Mouse (Mus musculus) lung, postnatal 10 days (tissue): ENCODE measurements at regions not wholly inside any gene's neighbourhood (a gene's known extent, or its start where the extent isn't known, plus 50 kb on each side); places are given as distances from the start of the nearest gene placed in this dataset.

Experiments used
- DNase-seq: peaks from one replicate; pipeline ENCODE4 v3.0.0; 2021

- no peak for DNase-seq
Measured at GRCm38 (mm10) chr9:90683319-90683718, 412.7 kb upstream of the Tbc1d2b start.

GRCm38 (mm10) chr9:90690066-90690465 is 419.5 kb upstream of the Tbc1d2b start:
- DNase-seq: no peak

- no peak for DNase-seq
Measured at GRCm38 (mm10) chr9:90691137-90691536, 420.5 kb upstream of the Tbc1d2b start.

GRCm38 (mm10) chr9:90691676-90692661 is 421.4 kb upstream of the Tbc1d2b start:
- DNase-seq: no peak

GRCm38 (mm10) chr9:90693031-90693671 is 422.5 kb upstream of the Tbc1d2b start:
- no peak for DNase-seq

- DNase-seq: no peak
Measured at GRCm38 (mm10) chr9:90694051-90694645, 423.5 kb upstream of the Tbc1d2b start.

- DNase-seq: no peak
Measured at GRCm38 (mm10) chr9:90695693-90696092, 425.1 kb upstream of the Tbc1d2b start.

GRCm38 (mm10) chr9:90697279-90698000 is 426.8 kb upstream of the Tbc1d2b start:
- DNase-seq: no peak

GRCm38 (mm10) chr9:90698439-90698838 is 427.8 kb upstream of the Tbc1d2b start:
- no peak for DNase-seq

GRCm38 (mm10) chr9:90699064-90699463 is 428.5 kb upstream of the Tbc1d2b start:
- DNase-seq: no peak

GRCm38 (mm10) chr9:90700236-90701179 is 429.9 kb upstream of the Tbc1d2b start:
- DNase-seq: no peak

GRCm38 (mm10) chr9:90701180-90701765 is 430.7 kb upstream of the Tbc1d2b start:
- no peak for DNase-seq

GRCm38 (mm10) chr9:90713685-90714084 is 443.1 kb upstream of the Tbc1d2b start:
- no peak for DNase-seq

- no peak for DNase-seq
Measured at GRCm38 (mm10) chr9:90731450-90731849, 460.8 kb upstream of the Tbc1d2b start.

- no peak for DNase-seq
Measured at GRCm38 (mm10) chr9:90757175-90757574, 486.6 kb upstream of the Tbc1d2b start.

- DNase-seq: no peak
Measured at GRCm38 (mm10) chr9:90774296-90774695, 503.7 kb upstream of the Tbc1d2b start.

GRCm38 (mm10) chr9:90789545-90789944 is 518.9 kb upstream of the Tbc1d2b start:
- DNase-seq: no peak

GRCm38 (mm10) chr9:90791871-90792270 is 521.3 kb upstream of the Tbc1d2b start:
- no peak for DNase-seq

- peak; percentile 6 for DNase-seq
Measured at GRCm38 (mm10) chr9:90816844-90817243, 545.4 kb upstream of the Zic4 start.

- DNase-seq: peak; percentile 3
Measured at GRCm38 (mm10) chr9:90823574-90824280, 538.5 kb upstream of the Zic4 start.

- DNase-seq: no peak
Measured at GRCm38 (mm10) chr9:90827474-90827873, 534.7 kb upstream of the Zic4 start.
